Mouse (Mus musculus) limb, embryonic 14.5 days (tissue): ENCODE measurements around the gene Acadl. TPM values are rescaled to one million over a fixed set of nuclear protein-coding genes. Genes with fewer than 3 reads are reported as not detected.
A peak's percentile ranks its signal among the peaks of the same experiment; 100 is the strongest.

Experiments
- ATAC-seq: fragments of 200-750 bp; cut with Nextera tagmentation; 2 replicates; pipeline ENCODE4 v1.8.0; 2017; ENCODE audit warnings: low read depth, moderate number of reproducible peaks, moderate TSS enrichment; ENCODE audit not compliant: low FRiP score
- DNase-seq: peaks from one replicate; pipeline ENCODE4 v3.0.0-alpha.2; 2015; ENCODE audit warnings: low spot score
- H3K27ac ChIP-seq: fragments of 300-500 bp; sonication (generic); replicated peaks from 2 replicates; pipeline ENCODE4 v1.5.1; 2014; ENCODE audit warnings: low read depth, mild to moderate bottlenecking, low read length, moderate library complexity, mixed read lengths
- H3K27me3 ChIP-seq: fragments of 300-500 bp; sonication (generic); 2 replicates; pipeline ENCODE4 v1.6.1; 2014; ENCODE audit warnings: low read length, mixed read lengths; ENCODE audit not compliant: control insufficient read depth, insufficient read depth
- H3K36me3 ChIP-seq: fragments of 300-500 bp; sonication (generic); 2 replicates; pipeline ENCODE4 v1.6.1; 2014; ENCODE audit warnings: mild to moderate bottlenecking, low read length, moderate library complexity, mixed read lengths; ENCODE audit not compliant: control insufficient read depth, insufficient read depth
- H3K4me1 ChIP-seq: fragments of 300-500 bp; sonication (generic); 2 replicates; pipeline ENCODE4 v1.6.1; 2014; ENCODE audit warnings: antibody characterized with exemption, low read length, mixed read lengths; ENCODE audit not compliant: control insufficient read depth, insufficient read depth
- H3K4me2 ChIP-seq: fragments of 300-500 bp; sonication (generic); replicated peaks from 2 replicates; pipeline ENCODE4 v1.6.1; 2014; ENCODE audit warnings: low read depth, mild to moderate bottlenecking, low read length, moderate library complexity; ENCODE audit not compliant: severe bottlenecking
- H3K4me3 ChIP-seq: fragments of 300-500 bp; sonication (generic); replicated peaks from 2 replicates; pipeline ENCODE4 v1.5.1; 2014; ENCODE audit warnings: low read length
- H3K9ac ChIP-seq: fragments of 300-500 bp; sonication (generic); 2 replicates; pipeline ENCODE4 v1.6.1; 2014; ENCODE audit warnings: mild to moderate bottlenecking, low read depth, low read length, moderate library complexity; ENCODE audit not compliant: severe bottlenecking
- H3K9me3 ChIP-seq: fragments of 300-500 bp; sonication (generic); 2 replicates; pipeline ENCODE4 v1.6.1; 2016; ENCODE audit warnings: low read length; ENCODE audit not compliant: control insufficient read depth
- POLR2A ChIP-seq: fragments of 200-500 bp; IDR thresholded peaks from 2 replicates; pipeline ENCODE4 v1.8.0; 2012; ENCODE audit warnings: inconsistent platforms, mild to moderate bottlenecking, moderate library complexity, borderline replicate concordance; ENCODE audit not compliant: insufficient read depth, insufficient read length; ENCODE audit errors: extremely low read depth
- WGBS: fragments of 180-500 bp; shearing (Covaris S2); extraction: QIAGEN DNeasy Blood & Tissue Kit; methylation state at CpG from one replicate; pipeline ENCODE4 v1.1.7; 2014; 5-methylcytosine and 5-hydroxymethylcytosine counted together
- polyA plus RNA-seq, 2 experiments: library from polyadenylated mRNA; depleted of rRNA in 1 of 2; stranded (reverse) in 1 of 2; unstranded in 1 of 2; fragments of >200 nt; fragmentation: Nextera tagmentation in 1 of 2; extraction: Ambion mirVana in 1 of 2; gene quantifications; 2 replicates each; pipeline versions ENCODE4 v1.2.1 to v1.2.3; 2012 to 2014

Gene Acadl
- polyA plus RNA-seq, 2 experiments: 32.4 to 86.0 TPM

DNA sequence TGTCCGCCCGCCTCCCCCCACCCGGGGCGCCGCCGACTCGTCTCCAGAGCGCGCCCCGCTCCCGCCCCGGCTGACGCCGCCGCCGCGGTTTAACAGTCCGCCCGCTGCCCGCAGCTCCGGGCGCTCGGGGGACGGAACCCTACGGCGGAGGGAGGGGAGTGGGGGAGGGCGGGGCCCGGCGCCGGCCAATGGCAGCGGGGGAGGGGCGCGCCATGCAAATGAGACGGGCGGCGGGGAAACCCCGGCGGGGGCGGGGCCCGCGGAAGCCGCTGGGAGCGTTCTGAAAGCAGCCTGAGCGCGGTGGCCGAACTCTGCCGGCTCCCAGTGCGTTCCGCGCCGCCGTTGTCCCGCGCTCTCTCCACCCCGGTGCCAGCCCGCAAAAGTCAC, 45.6 kb downstream of the Acadl start, which contains the start of gene Kansl1l:
TSS of gene Kansl1l (minus strand) at position 110 of the 387 bp plus-strand sequence.
- peak; percentile 87 for ATAC-seq
- H3K27me3 ChIP-seq: no peaks in the 10 kb centered on the region
- H3K36me3 ChIP-seq: no peaks in the 10 kb centered on the region
- no peaks in the 10 kb centered on the region for H3K9me3 ChIP-seq
- DNase-seq: peak; percentile 91
- H3K4me1 ChIP-seq: peaks cover 4% of the 10 kb centered on the region
- peak within 1 kb of the TSS; percentile 97 for H3K27ac ChIP-seq
- peak within 1 kb of the TSS; percentile 93 for H3K9ac ChIP-seq
- H3K4me3 ChIP-seq: peak within 1 kb of the TSS; percentile 80
- 8% methylated on average over 2 of the region's 56 CpGs for WGBS
- TF ChIP-seq POLR2A: peak; percentile 79; the same call in 1 of the 2 replicates
- peak within 1 kb of the TSS; percentile 60 for H3K4me2 ChIP-seq

DNA sequence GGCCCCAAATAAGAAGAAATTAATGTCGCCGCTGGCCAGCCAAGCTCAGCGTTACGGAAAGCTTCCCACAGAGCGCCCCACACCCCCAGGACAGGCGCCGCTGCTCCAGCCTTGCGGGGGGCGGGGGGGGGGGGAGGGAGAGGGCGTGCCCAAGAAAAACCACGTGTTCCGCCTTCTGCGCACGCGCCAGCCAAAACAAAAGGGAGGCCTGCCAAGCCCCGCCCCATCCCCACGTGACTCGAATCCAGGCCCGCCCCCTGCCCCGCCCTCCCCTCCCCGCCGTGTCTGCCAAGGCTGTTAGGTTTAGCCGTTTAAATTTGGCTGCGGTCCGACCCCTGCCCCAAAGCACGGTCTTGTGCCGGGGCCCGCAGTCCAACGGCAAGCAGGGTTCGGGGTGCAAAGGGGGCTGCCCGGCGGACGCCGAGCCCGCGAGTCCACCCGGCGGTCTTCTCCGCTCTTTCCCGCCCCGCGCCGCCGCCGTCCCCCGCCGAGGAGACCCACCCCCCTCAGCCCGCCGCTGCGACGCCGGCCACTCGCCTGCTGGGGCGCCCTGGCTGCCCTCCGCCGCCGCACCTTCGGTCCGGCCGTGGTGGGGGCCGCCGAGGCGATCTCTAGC, 46.1 kb downstream of the Acadl start:
- H3K4me1 ChIP-seq: peaks cover 4% of the 10 kb centered on the region
- peak overlapping the region; percentile 97 for H3K27ac ChIP-seq
- H3K4me3 ChIP-seq: peak overlapping the region; percentile 80
- H3K27me3 ChIP-seq: no peaks in the 10 kb centered on the region
- WGBS: 0% methylated on average over 31 of the region's 63 CpGs
- no peaks in the 10 kb centered on the region for H3K36me3 ChIP-seq
- DNase-seq (peak; percentile 92), ATAC-seq (peak; percentile 83)
- peak; percentile 23; the same call in 1 of the 2 replicates for TF ChIP-seq POLR2A
- peak overlapping the region; percentile 54 for H3K4me2 ChIP-seq
- no peaks in the 10 kb centered on the region for H3K9me3 ChIP-seq
- peak overlapping the region; percentile 93 for H3K9ac ChIP-seq

DNA sequence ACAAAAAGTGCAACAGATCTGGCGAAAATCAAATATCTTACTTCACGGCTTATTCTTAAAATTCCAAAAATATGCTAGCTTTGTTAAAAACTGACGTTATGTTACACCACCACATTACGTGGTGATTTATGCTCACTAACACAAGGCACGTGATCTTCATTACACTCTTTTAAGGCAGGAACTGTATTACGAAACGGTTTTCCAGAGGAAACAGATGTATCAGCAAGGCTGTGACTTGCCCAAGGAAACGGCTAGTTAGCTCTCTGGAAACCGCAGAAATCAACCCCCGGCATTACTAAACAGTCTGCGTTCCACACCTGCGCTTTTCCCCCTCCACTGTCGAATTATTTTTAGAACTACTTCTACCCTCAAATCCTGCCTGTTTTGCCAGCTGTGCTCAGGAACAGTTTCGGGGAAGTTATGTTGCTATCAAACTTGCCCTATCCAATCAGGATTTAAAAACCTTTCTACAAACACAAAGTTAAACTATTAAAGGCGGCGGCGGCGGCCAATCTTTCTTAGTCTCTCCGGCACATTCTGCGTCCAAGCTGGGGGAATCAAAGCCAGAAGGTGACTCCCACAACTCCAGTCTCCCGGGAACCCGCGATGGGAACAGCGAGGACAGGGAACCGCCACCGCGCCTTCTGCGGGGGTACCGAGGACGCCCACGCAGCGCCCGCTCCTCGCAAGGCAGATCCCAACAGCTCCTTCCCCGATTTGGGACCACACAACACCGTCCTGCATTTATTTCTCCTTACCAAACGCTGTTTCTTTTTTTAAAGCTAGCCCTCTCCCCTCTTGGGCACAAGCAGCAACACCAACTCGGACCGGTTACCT, 46.9 kb downstream of the Acadl start:
- peak; percentile 84 for DNase-seq
- no peaks in the 10 kb centered on the region for H3K27me3 ChIP-seq

DNA sequence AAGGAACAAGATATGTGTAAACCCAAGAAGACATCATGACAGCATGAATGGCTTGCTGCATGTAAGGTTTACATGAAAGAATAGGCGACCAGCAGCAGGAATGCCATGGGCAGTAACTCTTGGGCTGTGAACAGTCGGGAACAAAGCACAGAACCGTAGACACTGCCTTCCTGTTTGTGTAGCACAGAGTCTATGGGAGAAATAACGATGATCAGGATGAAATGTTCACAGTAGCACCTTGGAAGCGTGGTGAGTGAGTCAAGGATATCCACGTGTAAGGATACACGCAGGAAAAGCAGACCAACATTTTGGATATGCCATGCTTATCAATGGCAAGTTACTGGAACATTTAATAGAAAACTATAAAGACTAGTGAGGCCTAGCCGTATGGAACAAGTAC, 48.3 kb downstream of the Acadl start:
- Histone ChIP-seq H3K4me2 (peak overlapping the region; percentile 31; the same call in 1 of the 2 replicates), H3K27ac (no peak overlapping the region), H3K4me3 (peak overlapping the region; percentile 80), H3K9me3 (no peaks in the 10 kb centered on the region), H3K27me3 (no peaks in the 10 kb centered on the region), H3K36me3 (no peaks in the 10 kb centered on the region), H3K4me1 (peaks cover 4% of the 10 kb centered on the region), H3K9ac (no peak overlapping the region)
- ATAC-seq (no peak), DNase-seq (no peak)
- TF ChIP-seq POLR2A: no peak
- 46% methylated on average over 8 of the region's 8 CpGs for WGBS

More for the DNA sequence above, 46.9 kb downstream of the Acadl start:
- TF ChIP-seq POLR2A: no peak
- peak overlapping the region; percentile 80 for H3K4me3 ChIP-seq
- H3K36me3 ChIP-seq: no peaks in the 10 kb centered on the region
- peak; percentile 28 for ATAC-seq
- H3K9me3 ChIP-seq: no peaks in the 10 kb centered on the region
- peak overlapping the region; percentile 54 for H3K4me2 ChIP-seq
- WGBS: under 1% methylated on average over 37 of the region's 39 CpGs
- H3K27ac ChIP-seq: peak overlapping the region; percentile 97
- peak overlapping the region; percentile 93 for H3K9ac ChIP-seq
- H3K4me1 ChIP-seq: peaks cover 4% of the 10 kb centered on the region

DNA sequence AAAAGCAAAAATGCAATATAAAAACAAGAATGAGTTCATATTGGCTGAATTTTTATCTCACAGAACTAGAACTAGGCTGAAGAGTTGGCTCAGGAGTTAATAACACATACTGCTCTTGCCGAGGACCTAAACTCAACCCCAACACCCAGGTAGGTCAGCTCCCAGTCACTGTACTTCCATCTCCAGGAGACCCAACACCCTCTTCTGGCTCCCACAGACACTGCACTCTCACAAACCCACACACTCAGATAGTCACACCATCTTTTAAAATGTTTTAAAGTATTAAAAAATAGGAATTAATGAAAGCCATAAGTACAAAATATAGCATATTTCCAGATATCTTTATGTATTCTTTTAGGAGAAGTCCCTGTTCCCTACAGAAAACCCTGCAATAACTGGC, 49.9 kb downstream of the Acadl start:
- Histone ChIP-seq H3K4me3 (no peak overlapping the region), H3K9me3 (no peaks in the 10 kb centered on the region), H3K9ac (no peak overlapping the region), H3K36me3 (no peaks in the 10 kb centered on the region), H3K27me3 (no peaks in the 10 kb centered on the region), H3K4me2 (no peak overlapping the region), H3K4me1 (peaks cover 4% of the 10 kb centered on the region), H3K27ac (no peak overlapping the region)
- no peak for ATAC-seq
- no peak for TF ChIP-seq POLR2A
- 63% methylated on average over 1 of the region's 1 CpGs for WGBS
- no peak for DNase-seq
